Mouse (Mus musculus): Measurements from ENCODE around the gene Ppm1l.

Gene Ppm1l

GRCm38 (mm10) chr3:69349973-69350372 lies 33.3 kb downstream of the Ppm1l start:
- no peak for DNase-seq (ENCODE audit: low read depth, low spot score)
- Histone ChIP-seq H3K36me3 (ENCODE audit: control insufficient read depth, insufficient read depth, low read length, poor library complexity, severe bottlenecking) (no peaks in the 10 kb centered on the region), H3K27me3 (ENCODE audit: control insufficient read depth, insufficient read depth, low read length, poor library complexity, severe bottlenecking) (no peaks in the 10 kb centered on the region)

DNA sequence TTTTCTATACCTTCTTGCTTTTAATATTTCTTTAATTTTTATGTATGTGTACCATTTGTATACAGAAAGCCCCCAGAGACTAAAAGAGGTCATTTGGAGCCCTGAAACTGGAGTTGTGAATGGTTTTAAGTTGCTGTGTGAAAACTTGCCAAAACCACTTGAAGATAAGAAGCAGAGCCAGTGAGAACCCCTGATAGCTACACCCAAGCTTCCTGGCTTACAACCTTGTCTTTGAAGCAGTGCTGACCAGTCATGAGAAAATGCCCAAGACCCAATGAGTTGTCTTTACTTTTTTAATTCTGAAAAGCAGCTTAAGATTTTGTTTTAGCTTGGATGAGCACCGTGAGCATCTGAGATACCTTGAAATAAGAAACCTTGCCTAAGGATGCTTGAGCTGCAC lies 35.5 kb downstream of the Ppm1l start:
- Histone ChIP-seq H3K36me3 (ENCODE audit: control insufficient read depth, insufficient read depth, low read length, poor library complexity, severe bottlenecking) (no peaks in the 10 kb centered on the region), H3K27me3 (ENCODE audit: control insufficient read depth, insufficient read depth, low read length, poor library complexity, severe bottlenecking) (no peaks in the 10 kb centered on the region)
- DNase-seq (ENCODE audit: low read depth, low spot score), result no peak

DNA sequence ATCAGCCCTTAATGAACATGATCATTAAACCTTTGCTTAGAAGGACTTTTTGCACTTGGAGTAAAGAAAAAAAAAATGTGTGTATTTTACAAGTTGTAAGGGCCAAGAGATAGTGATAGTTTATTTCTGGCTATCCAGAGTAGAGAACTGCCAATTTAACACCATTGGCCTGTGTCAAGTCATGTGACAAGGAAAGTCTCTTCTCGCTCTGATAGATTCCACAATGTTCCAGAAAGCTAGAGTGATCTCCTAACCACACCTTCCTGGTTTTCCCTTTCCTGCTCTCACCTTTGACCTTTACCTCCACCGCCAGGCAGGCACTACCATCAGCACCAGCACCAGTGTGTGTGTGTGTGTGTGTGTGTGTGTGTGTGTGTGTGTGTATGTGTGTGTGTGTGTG lies 38.0 kb downstream of the Ppm1l start:
- DNase-seq (ENCODE audit: low read depth, low spot score), result no peak

DNA sequence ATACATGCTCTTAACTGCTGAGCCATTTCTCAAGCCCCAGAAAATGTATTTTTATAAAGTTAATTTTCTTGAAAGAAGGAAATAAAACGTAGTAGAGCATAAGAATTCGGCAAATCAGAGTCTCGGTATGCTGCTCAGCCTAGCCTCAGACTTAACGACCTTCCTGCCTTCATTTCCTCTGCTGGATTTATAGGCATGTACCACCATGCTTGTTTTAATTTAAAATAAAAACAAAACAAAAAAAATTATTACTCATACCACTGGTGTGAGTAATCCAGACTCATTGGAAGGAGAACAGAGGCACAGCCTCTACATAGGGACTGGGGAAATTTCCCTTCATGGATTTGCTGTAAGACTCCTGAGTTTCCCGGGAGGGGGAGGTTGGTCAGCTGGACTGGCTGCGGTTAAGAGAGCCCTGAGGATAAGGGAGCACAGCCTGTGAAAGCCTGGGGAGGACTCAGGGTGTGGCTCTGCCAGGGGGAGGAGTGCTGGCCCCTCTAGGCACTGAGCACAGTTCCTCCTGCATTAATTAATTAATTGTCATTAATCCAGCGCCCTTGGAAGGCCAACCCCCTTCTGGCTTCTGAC lies 39.5 kb downstream of the Ppm1l start:
- no peaks in the 10 kb centered on the region for H3K27me3 ChIP-seq (ENCODE audit: control insufficient read depth, insufficient read depth, low read length, poor library complexity, severe bottlenecking)
- DNase-seq (ENCODE audit: low read depth, low spot score), result no peak

More for the DNA sequence above, 38.0 kb downstream of the Ppm1l start:
- Histone ChIP-seq H3K27me3 (ENCODE audit: control insufficient read depth, insufficient read depth, low read length, poor library complexity, severe bottlenecking) (no peaks in the 10 kb centered on the region), H3K36me3 (ENCODE audit: control insufficient read depth, insufficient read depth, low read length, poor library complexity, severe bottlenecking) (no peaks in the 10 kb centered on the region)

GRCm38 (mm10) chr3:69356781-69357180 lies 40.1 kb downstream of the Ppm1l start:
- Histone ChIP-seq H3K27me3 (ENCODE audit: control insufficient read depth, insufficient read depth, low read length, poor library complexity, severe bottlenecking) (no peaks in the 10 kb centered on the region), H3K36me3 (ENCODE audit: control insufficient read depth, insufficient read depth, low read length, poor library complexity, severe bottlenecking) (no peaks in the 10 kb centered on the region)
- no peak for DNase-seq (ENCODE audit: low read depth, low spot score)

More for the DNA sequence above, 39.5 kb downstream of the Ppm1l start:
- no peaks in the 10 kb centered on the region for H3K36me3 ChIP-seq (ENCODE audit: control insufficient read depth, insufficient read depth, low read length, poor library complexity, severe bottlenecking)

GRCm38 (mm10) chr3:69357897-69358619 lies 41.4 kb downstream of the Ppm1l start:
- H3K27me3 ChIP-seq (ENCODE audit: control insufficient read depth, insufficient read depth, low read length, poor library complexity, severe bottlenecking), result no peaks in the 10 kb centered on the region
- H3K36me3 ChIP-seq (ENCODE audit: control insufficient read depth, insufficient read depth, low read length, poor library complexity, severe bottlenecking), result no peaks in the 10 kb centered on the region
- DNase-seq (ENCODE audit: low read depth, low spot score), result no peak

DNA sequence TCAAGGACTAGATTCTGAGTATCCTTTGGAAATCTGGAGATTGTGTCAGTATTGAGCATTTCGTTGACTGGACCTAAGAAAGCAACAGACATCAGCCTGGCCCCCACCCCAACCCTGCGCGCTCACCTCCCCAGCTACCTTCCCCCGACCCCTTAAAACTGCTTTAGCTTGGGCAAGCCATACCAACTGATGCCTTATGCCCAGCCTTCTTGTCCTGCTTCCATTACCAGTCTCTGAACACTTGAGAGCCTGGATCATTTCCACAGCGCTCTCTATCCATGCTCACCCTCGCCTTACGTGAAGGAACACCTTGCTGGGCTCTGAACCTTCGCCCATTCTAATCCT lies 41.9 kb downstream of the Ppm1l start:
- Histone ChIP-seq H3K27me3 (ENCODE audit: control insufficient read depth, insufficient read depth, low read length, poor library complexity, severe bottlenecking) (no peaks in the 10 kb centered on the region), H3K36me3 (ENCODE audit: control insufficient read depth, insufficient read depth, low read length, poor library complexity, severe bottlenecking) (no peaks in the 10 kb centered on the region)
- DNase-seq (ENCODE audit: low read depth, low spot score), result no peak

DNA sequence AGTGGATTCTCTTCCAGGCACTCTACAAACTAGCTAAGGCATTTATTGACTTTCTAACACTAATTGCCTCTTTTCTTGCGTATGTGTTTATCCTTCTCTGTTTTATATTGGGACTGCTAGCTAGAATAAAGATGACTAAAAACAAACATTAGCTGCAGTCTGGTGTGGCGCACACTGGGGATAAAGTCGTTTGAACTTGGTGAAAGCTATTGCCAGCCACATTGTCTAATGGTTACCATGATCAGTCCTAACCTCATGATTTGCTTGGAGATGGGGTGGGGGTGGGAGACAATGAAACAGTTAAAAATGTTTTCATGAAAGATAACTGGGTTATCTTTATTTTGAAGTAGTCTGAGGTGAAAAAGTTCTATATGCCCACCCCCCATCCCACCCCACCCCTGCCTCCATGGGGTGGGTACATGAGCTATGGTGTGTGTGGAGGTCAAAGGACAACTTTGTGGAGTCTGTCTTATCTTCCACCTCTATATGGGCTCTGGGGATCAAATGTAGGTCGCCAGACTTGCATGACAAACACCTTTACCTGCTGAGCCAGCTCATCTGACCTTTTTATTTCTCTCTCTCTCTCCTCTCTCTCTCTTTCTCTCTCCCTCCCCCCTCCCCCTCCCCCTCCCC lies 43.7 kb downstream of the Ppm1l start:
- Histone ChIP-seq H3K36me3 (ENCODE audit: control insufficient read depth, insufficient read depth, low read length, poor library complexity, severe bottlenecking) (no peaks in the 10 kb centered on the region), H3K27me3 (ENCODE audit: control insufficient read depth, insufficient read depth, low read length, poor library complexity, severe bottlenecking) (no peaks in the 10 kb centered on the region)
- no peak for DNase-seq (ENCODE audit: low read depth, low spot score)

GRCm38 (mm10) chr3:69361487-69362349 lies 45.1 kb downstream of the Ppm1l start:
- Histone ChIP-seq H3K27me3 (ENCODE audit: control insufficient read depth, insufficient read depth, low read length, poor library complexity, severe bottlenecking) (no peaks in the 10 kb centered on the region), H3K36me3 (ENCODE audit: control insufficient read depth, insufficient read depth, low read length, poor library complexity, severe bottlenecking) (no peaks in the 10 kb centered on the region)
- no peak for DNase-seq (ENCODE audit: low read depth, low spot score)

DNA sequence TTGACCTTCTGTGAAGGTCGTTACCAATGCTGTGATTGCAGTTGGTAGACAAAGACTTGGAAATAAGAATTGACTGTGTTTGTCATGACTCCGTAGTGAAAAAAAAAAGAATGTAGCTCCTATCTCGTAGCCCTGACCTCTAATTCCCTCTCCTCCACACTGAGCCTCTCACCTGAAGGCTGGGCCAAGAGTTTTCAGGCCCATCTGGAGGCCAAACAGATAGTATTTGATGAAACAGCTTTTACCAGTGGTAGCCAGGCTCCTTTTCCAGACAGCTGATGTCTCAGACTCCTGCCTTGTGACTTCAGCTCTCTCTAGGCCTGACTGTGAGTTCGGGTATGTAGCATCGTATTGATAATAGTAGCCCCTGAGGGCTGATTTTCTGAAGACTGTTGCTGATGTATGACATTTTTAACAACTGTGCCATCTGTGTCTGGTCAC lies 45.7 kb downstream of the Ppm1l start:
- DNase-seq (ENCODE audit: low read depth, low spot score), result no peak
- H3K27me3 ChIP-seq (ENCODE audit: control insufficient read depth, insufficient read depth, low read length, poor library complexity, severe bottlenecking), result no peaks in the 10 kb centered on the region
- no peaks in the 10 kb centered on the region for H3K36me3 ChIP-seq (ENCODE audit: control insufficient read depth, insufficient read depth, low read length, poor library complexity, severe bottlenecking)

DNA sequence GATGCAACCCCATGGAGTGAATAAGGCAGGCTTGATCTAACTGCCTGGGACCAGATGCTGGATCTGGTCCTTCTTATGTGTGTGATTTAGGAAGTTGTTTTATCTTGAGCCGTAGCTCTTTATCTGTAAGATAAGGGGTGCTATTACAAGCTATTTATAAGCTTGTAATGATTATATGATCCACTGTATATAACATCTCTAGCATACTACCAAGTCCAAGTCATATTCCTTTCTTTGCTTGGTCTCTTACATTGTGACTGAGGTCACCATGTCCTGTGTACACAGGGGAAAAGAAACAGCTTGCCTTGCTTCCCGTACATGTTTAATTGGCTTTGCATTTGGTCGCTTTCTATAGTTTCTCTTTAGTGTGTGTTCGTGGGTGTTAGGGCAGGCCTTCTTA lies 46.2 kb downstream of the Ppm1l start:
- H3K27me3 ChIP-seq (ENCODE audit: control insufficient read depth, insufficient read depth, low read length, poor library complexity, severe bottlenecking), result no peaks in the 10 kb centered on the region
- DNase-seq (ENCODE audit: low read depth, low spot score), result no peak
- H3K36me3 ChIP-seq (ENCODE audit: control insufficient read depth, insufficient read depth, low read length, poor library complexity, severe bottlenecking), result no peaks in the 10 kb centered on the region

GRCm38 (mm10) chr3:69364151-69364550 lies 47.5 kb downstream of the Ppm1l start:
- no peak for DNase-seq (ENCODE audit: low read depth, low spot score)
- no peaks in the 10 kb centered on the region for H3K36me3 ChIP-seq (ENCODE audit: control insufficient read depth, insufficient read depth, low read length, poor library complexity, severe bottlenecking)
- H3K27me3 ChIP-seq (ENCODE audit: control insufficient read depth, insufficient read depth, low read length, poor library complexity, severe bottlenecking), result no peaks in the 10 kb centered on the region

DNA sequence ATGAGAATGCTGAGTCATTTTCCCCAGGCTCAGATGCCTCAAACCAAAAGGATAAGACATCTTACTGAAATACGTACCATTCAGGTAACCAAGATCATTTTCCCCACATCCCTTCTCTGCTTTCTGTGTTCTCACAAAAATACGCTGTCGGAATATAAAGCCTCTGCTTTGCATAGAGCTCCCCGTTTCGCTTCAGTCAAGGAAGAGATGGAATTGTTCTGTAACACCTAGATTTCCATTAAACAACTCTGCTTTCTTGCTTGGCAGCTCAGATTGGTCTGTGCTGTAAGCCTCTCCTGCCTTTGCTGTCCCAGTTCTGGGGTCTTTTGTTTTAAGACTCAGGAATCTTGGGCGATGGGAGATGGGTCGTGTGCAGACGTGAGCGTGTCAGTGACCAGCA lies 51.3 kb downstream of the Ppm1l start:
- Histone ChIP-seq H3K27me3 (ENCODE audit: control insufficient read depth, insufficient read depth, low read length, poor library complexity, severe bottlenecking) (no peaks in the 10 kb centered on the region), H3K36me3 (ENCODE audit: control insufficient read depth, insufficient read depth, low read length, poor library complexity, severe bottlenecking) (no peaks in the 10 kb centered on the region)
- DNase-seq (ENCODE audit: low read depth, low spot score), result no peak

- no peaks in the 10 kb centered on the region for H3K36me3 ChIP-seq (ENCODE audit: control insufficient read depth, insufficient read depth, low read length, poor library complexity, severe bottlenecking)
- H3K27me3 ChIP-seq (ENCODE audit: control insufficient read depth, insufficient read depth, low read length, poor library complexity, severe bottlenecking), result no peaks in the 10 kb centered on the region
- DNase-seq (ENCODE audit: low read depth, low spot score), result peak; percentile 48
Measured at GRCm38 (mm10) chr3:69372731-69373130, 56.1 kb downstream of the Ppm1l start.

All from splenic B cell, adult 2 months (primary cell).